Mouse (Mus musculus) hindbrain, embryonic 11.5 days (tissue): ENCODE measurements at regions not wholly inside any gene's neighbourhood (a gene's known extent, or its start where the extent isn't known, plus 50 kb on each side); places are given as distances from the start of the nearest gene placed in this dataset.

Experiments
- ATAC-seq: fragments of 200-750 bp; cut with Nextera tagmentation; 2 replicates; pipeline ENCODE4 v1.8.0; 2017; ENCODE audit warnings: mild to moderate bottlenecking, moderate TSS enrichment, moderate library complexity; ENCODE audit not compliant: low FRiP score
- DNase-seq: peaks from one replicate; pipeline ENCODE4 v3.0.0-alpha.2; 2015; ENCODE audit warnings: low spot score
- H3K27ac ChIP-seq: fragments of 300-500 bp; sonication (generic); 2 replicates; pipeline ENCODE4 v1.5.1; 2014; ENCODE audit warnings: mild to moderate bottlenecking, low read depth, low read length
- H3K27me3 ChIP-seq: fragments of 300-500 bp; sonication (generic); 2 replicates; pipeline ENCODE4 v1.6.1; 2014; ENCODE audit warnings: mild to moderate bottlenecking, low read length, moderate library complexity, mixed read lengths; ENCODE audit not compliant: control insufficient read depth, insufficient read depth
- H3K36me3 ChIP-seq: fragments of 300-500 bp; sonication (generic); 2 replicates; pipeline ENCODE4 v1.6.1; 2014; ENCODE audit warnings: mild to moderate bottlenecking, low read length, moderate library complexity, mixed read lengths; ENCODE audit not compliant: control insufficient read depth, insufficient read depth
- H3K4me1 ChIP-seq: fragments of 300-500 bp; sonication (generic); replicated peaks from 2 replicates; pipeline ENCODE4 v1.6.1; 2014; ENCODE audit warnings: low read length, mixed read lengths; ENCODE audit not compliant: control insufficient read depth, insufficient read depth
- H3K4me2 ChIP-seq: fragments of 300-500 bp; sonication (generic); replicated peaks from 2 replicates; pipeline ENCODE4 v1.6.1; 2014; ENCODE audit warnings: mild to moderate bottlenecking, low read depth, low read length
- H3K4me3 ChIP-seq: fragments of 300-500 bp; sonication (generic); 2 replicates; pipeline ENCODE4 v1.5.1; 2014; ENCODE audit warnings: low read depth, low read length
- H3K9ac ChIP-seq: fragments of 300-500 bp; sonication (generic); 2 replicates; pipeline ENCODE4 v1.6.1; 2014; ENCODE audit warnings: low read depth, low read length
- H3K9me3 ChIP-seq: fragments of 300-500 bp; sonication (generic); 2 replicates; pipeline ENCODE4 v1.6.1; 2016; ENCODE audit warnings: low read length; ENCODE audit not compliant: control insufficient read depth
- WGBS: fragments of 180-500 bp; shearing (Covaris S2); extraction: QIAGEN DNeasy Blood & Tissue Kit; methylation state at CpG from one replicate; pipeline ENCODE4 v1.1.7; 2014; 5-methylcytosine and 5-hydroxymethylcytosine counted together

GRCm38 (mm10) chr6:135610504-135611096 lies 248.3 kb downstream of the Emp1 start:
- Histone ChIP-seq H3K4me2 (no peak overlapping the region), H3K9ac (no peak overlapping the region), H3K9me3 (no peaks in the 10 kb centered on the region), H3K4me1 (no peaks in the 10 kb centered on the region), H3K27me3 (no peaks in the 10 kb centered on the region), H3K4me3 (no peak overlapping the region), H3K36me3 (no peaks in the 10 kb centered on the region), H3K27ac (no peak overlapping the region)
- ATAC-seq (peak; percentile 49; the same call in 1 of the 2 replicates), DNase-seq (peak; percentile 27)
- WGBS: 48% methylated on average over 3 of the region's 3 CpGs

GRCm38 (mm10) chr6:135627928-135628327 lies 265.6 kb downstream of the Emp1 start:
- Histone ChIP-seq H3K9ac (no peak overlapping the region), H3K9me3 (no peaks in the 10 kb centered on the region), H3K27me3 (no peaks in the 10 kb centered on the region), H3K36me3 (no peaks in the 10 kb centered on the region), H3K4me2 (no peak overlapping the region), H3K4me1 (no peaks in the 10 kb centered on the region; the same call in 1 of the 2 replicates), H3K27ac (no peak overlapping the region), H3K4me3 (no peak overlapping the region)
- ATAC-seq (no peak; the same call in 1 of the 2 replicates), DNase-seq (peak; percentile 19)
- WGBS: 38% methylated on average over 4 of the region's 4 CpGs

- DNase-seq: no peak
- Histone ChIP-seq H3K4me3 (no peak overlapping the region), H3K36me3 (no peaks in the 10 kb centered on the region), H3K9ac (no peak overlapping the region), H3K27ac (no peak overlapping the region), H3K4me2 (no peak overlapping the region), H3K27me3 (no peaks in the 10 kb centered on the region), H3K4me1 (no peaks in the 10 kb centered on the region; the same call in 1 of the 2 replicates), H3K9me3 (no peaks in the 10 kb centered on the region)
- ATAC-seq: no peak
- 58% methylated on average over 3 of the region's 3 CpGs for WGBS
Measured at GRCm38 (mm10) chr6:135629236-135629635, 266.9 kb downstream of the Emp1 start.

GRCm38 (mm10) chr6:135632671-135633070 lies 270.3 kb downstream of the Emp1 start:
- Histone ChIP-seq H3K27ac (no peak overlapping the region), H3K4me2 (no peak overlapping the region), H3K4me1 (no peaks in the 10 kb centered on the region; the same call in 1 of the 2 replicates), H3K36me3 (no peaks in the 10 kb centered on the region), H3K27me3 (no peaks in the 10 kb centered on the region), H3K9me3 (no peaks in the 10 kb centered on the region), H3K9ac (no peak overlapping the region), H3K4me3 (no peak overlapping the region)
- WGBS: 92% methylated on average over 5 of the region's 5 CpGs
- ATAC-seq (no peak), DNase-seq (no peak)

- ATAC-seq (no peak), DNase-seq (no peak)
- no peak overlapping the region for H3K4me2 ChIP-seq
- no peak overlapping the region for H3K27ac ChIP-seq
- no peak overlapping the region for H3K4me3 ChIP-seq
- H3K36me3 ChIP-seq: no peaks in the 10 kb centered on the region
- H3K27me3 ChIP-seq: no peaks in the 10 kb centered on the region
- H3K9ac ChIP-seq: no peak overlapping the region
- WGBS: 73% methylated on average over 8 of the region's 8 CpGs
- H3K9me3 ChIP-seq: no peaks in the 10 kb centered on the region
- H3K4me1 ChIP-seq: no peaks in the 10 kb centered on the region
Measured at GRCm38 (mm10) chr6:135636648-135637047, 274.3 kb downstream of the Emp1 start.

- no peak overlapping the region for H3K4me3 ChIP-seq
- H3K27me3 ChIP-seq: no peaks in the 10 kb centered on the region
- H3K9me3 ChIP-seq: no peaks in the 10 kb centered on the region
- H3K27ac ChIP-seq: no peak overlapping the region
- H3K36me3 ChIP-seq: no peaks in the 10 kb centered on the region
- no peaks in the 10 kb centered on the region for H3K4me1 ChIP-seq
- no peak for DNase-seq
- 85% methylated on average over 5 of the region's 5 CpGs for WGBS
- ATAC-seq: no peak
- H3K4me2 ChIP-seq: no peak overlapping the region
- no peak overlapping the region for H3K9ac ChIP-seq
Measured at GRCm38 (mm10) chr6:135642711-135643110, 280.4 kb downstream of the Emp1 start.

GRCm38 (mm10) chr6:135646177-135646576 lies 283.8 kb downstream of the Emp1 start:
- Histone ChIP-seq H3K4me2 (no peak overlapping the region), H3K36me3 (no peaks in the 10 kb centered on the region), H3K27ac (no peak overlapping the region), H3K4me3 (no peak overlapping the region), H3K4me1 (no peaks in the 10 kb centered on the region), H3K9ac (no peak overlapping the region), H3K27me3 (no peaks in the 10 kb centered on the region), H3K9me3 (no peaks in the 10 kb centered on the region)
- DNase-seq (no peak), ATAC-seq (no peak)
- 57% methylated on average over 1 of the region's 1 CpGs for WGBS

- no peak overlapping the region for H3K4me2 ChIP-seq
- no peak overlapping the region for H3K9ac ChIP-seq
- DNase-seq: no peak
- no peak overlapping the region for H3K27ac ChIP-seq
- no peaks in the 10 kb centered on the region for H3K4me1 ChIP-seq
- no peaks in the 10 kb centered on the region for H3K9me3 ChIP-seq
- 88% methylated on average over 3 of the region's 3 CpGs for WGBS
- no peaks in the 10 kb centered on the region for H3K36me3 ChIP-seq
- H3K4me3 ChIP-seq: no peak overlapping the region
- ATAC-seq: no peak
- no peaks in the 10 kb centered on the region for H3K27me3 ChIP-seq
Measured at GRCm38 (mm10) chr6:135653002-135653401, 290.7 kb downstream of the Emp1 start.

GRCm38 (mm10) chr6:135662386-135662785 lies 300.0 kb downstream of the Emp1 start:
- Histone ChIP-seq H3K27me3 (no peaks in the 10 kb centered on the region), H3K27ac (no peak overlapping the region), H3K4me3 (no peak overlapping the region), H3K4me1 (no peaks in the 10 kb centered on the region), H3K4me2 (no peak overlapping the region), H3K9ac (no peak overlapping the region), H3K36me3 (no peaks in the 10 kb centered on the region), H3K9me3 (no peaks in the 10 kb centered on the region)
- no peak for ATAC-seq
- no peak for DNase-seq
- 86% methylated on average over 3 of the region's 3 CpGs for WGBS
